Mouse (Mus musculus) leukemia stem cell, adult 10-12 weeks (primary cell): ENCODE data around the gene Fbxw11. TPM values are rescaled to one million over a fixed set of nuclear protein-coding genes. Genes with fewer than 3 reads are reported as not detected.

Experiments
- polyA plus RNA-seq: library from polyadenylated mRNA; stranded (reverse); fragments of >175 nt; gene quantifications from 2 replicates; pipeline ENCODE4 v1.2.3, GENCODE M21; 2012; ENCODE audit warnings: low replicate concordance

Gene Fbxw11
- 11.9 and 17.5 TPM in 2 replicates for polyA plus RNA-seq

DNA sequence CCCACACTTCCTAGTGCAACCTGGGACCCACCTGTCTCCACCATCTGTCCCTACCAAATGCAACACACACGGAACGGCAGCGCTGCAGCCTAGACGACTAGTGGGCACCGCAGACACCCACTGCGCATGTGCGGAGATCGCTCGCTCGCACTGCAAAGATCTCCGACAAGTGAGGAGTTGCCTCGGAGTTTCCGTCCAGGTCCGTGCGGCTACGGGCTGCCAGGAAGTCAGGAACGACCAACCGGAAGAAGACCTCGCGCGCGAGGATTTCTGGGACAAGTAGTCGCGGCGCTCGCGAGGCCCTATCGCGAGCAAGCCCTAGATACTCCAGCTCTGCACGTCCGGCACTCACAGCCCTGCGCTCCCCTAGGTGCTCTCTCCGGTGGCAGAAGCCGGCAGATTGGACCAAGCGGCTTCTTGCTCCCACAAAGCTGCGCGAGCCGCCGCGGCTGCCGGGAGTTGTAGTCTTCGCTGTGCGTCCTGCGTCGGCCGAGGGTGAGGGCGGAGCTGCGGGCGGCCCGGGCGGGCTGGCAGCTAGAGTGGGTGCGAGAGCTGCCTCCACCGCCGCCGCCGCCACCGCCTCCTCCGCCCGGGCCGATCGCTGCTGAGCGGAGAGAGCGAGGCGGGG, at the start of gene Fbxw11:
Gene Fbxw11 (plus strand): TSS at position 476 of the 628 bp plus-strand sequence.

Other genes starting within 250 kb of the Fbxw11 start
- gene Ubtd2, start 187.4 kb upstream of the Fbxw11 start, polyA plus RNA-seq = 0.48 and 1.4 TPM in 2 replicates
- gene Efcab9, start 110.6 kb upstream of the Fbxw11 start, polyA plus RNA-seq = not detected in 2 replicates
- 20.1 and 24.3 TPM in 2 replicates for gene Stk10, start 109.4 kb upstream of the Fbxw11 start, polyA plus RNA-seq
- gene Smim23, start 181.9 kb downstream of the Fbxw11 start, polyA plus RNA-seq = not detected in 2 replicates